Mouse (Mus musculus) kidney, embryonic 16.5 days (tissue): ENCODE measurements around the gene Aldh1l1. TPM values are rescaled to one million over a fixed set of nuclear protein-coding genes. Genes with fewer than 3 reads are reported as not detected.

ENCODE experiments used
- ATAC-seq: fragments of 200-750 bp; cut with Nextera tagmentation; 2 replicates; pipeline ENCODE4 v1.8.0; 2017; ENCODE audit warnings: moderate TSS enrichment; ENCODE audit not compliant: low FRiP score, low TSS enrichment
- H3K27ac ChIP-seq: fragments of 300-500 bp; sonication (generic); 2 replicates; pipeline ENCODE4 v1.5.1; 2014; ENCODE audit warnings: low read length
- H3K27me3 ChIP-seq: fragments of 300-500 bp; sonication (generic); 2 replicates; pipeline ENCODE4 v1.6.1; 2014; ENCODE audit warnings: low read length, control low read depth, mixed read lengths; ENCODE audit not compliant: insufficient read depth
- H3K36me3 ChIP-seq: fragments of 300-500 bp; sonication (generic); 2 replicates; pipeline ENCODE4 v1.6.1; 2014; ENCODE audit warnings: low read length, control low read depth, mixed read lengths; ENCODE audit not compliant: insufficient read depth
- H3K4me1 ChIP-seq: fragments of 300-500 bp; sonication (generic); 2 replicates; pipeline ENCODE4 v1.6.1; 2014; ENCODE audit warnings: low read length, control low read depth, mixed read lengths; ENCODE audit not compliant: insufficient read depth
- H3K4me2 ChIP-seq: fragments of 300-500 bp; sonication (generic); replicated peaks from 2 replicates; pipeline ENCODE4 v1.6.1; 2014; ENCODE audit warnings: low read depth, low read length
- H3K4me3 ChIP-seq: fragments of 300-500 bp; sonication (generic); 2 replicates; pipeline ENCODE4 v1.5.1; 2014; ENCODE audit warnings: mild to moderate bottlenecking, low read length
- H3K9ac ChIP-seq: fragments of 300-500 bp; sonication (generic); replicated peaks from 2 replicates; pipeline ENCODE4 v1.6.1; 2014; ENCODE audit warnings: low read length
- H3K9me3 ChIP-seq: fragments of 300-500 bp; sonication (generic); 2 replicates; pipeline ENCODE4 v1.6.1; 2016; ENCODE audit warnings: low read length, control low read depth
- WGBS: fragments of 180-500 bp; shearing (Covaris S2); extraction: QIAGEN DNeasy Blood & Tissue Kit; methylation state at CpG from one replicate; pipeline ENCODE4 v1.1.7; 2014; 5-methylcytosine and 5-hydroxymethylcytosine counted together
- polyA plus RNA-seq: library from polyadenylated mRNA; unstranded; fragments of >200 nt; fragmentation: Nextera tagmentation; extraction: Ambion mirVana; gene quantifications from 2 replicates; pipeline ENCODE4 v1.2.1, GENCODE M21; 2015

The Aldh1l1 gene
- polyA plus RNA-seq, 1 experiment from 2014 or later: 23.4 TPM

- no peaks in the 10 kb centered on the region for H3K36me3 ChIP-seq
- H3K27me3 ChIP-seq: no peaks in the 10 kb centered on the region
- WGBS: 81% methylated on average over 6 of the region's 6 CpGs
- H3K9ac ChIP-seq: no peak overlapping the region
- no peaks in the 10 kb centered on the region for H3K9me3 ChIP-seq
- no peak overlapping the region for H3K4me2 ChIP-seq
- no peak overlapping the region for H3K27ac ChIP-seq
- no peak for ATAC-seq
- H3K4me1 ChIP-seq: peaks cover 28% of the 10 kb centered on the region
- H3K4me3 ChIP-seq: no peak overlapping the region
These were observed 130.3 kb downstream of the Aldh1l1 start for GRCm38 (mm10) chr6:90616481-90616880.

DNA sequence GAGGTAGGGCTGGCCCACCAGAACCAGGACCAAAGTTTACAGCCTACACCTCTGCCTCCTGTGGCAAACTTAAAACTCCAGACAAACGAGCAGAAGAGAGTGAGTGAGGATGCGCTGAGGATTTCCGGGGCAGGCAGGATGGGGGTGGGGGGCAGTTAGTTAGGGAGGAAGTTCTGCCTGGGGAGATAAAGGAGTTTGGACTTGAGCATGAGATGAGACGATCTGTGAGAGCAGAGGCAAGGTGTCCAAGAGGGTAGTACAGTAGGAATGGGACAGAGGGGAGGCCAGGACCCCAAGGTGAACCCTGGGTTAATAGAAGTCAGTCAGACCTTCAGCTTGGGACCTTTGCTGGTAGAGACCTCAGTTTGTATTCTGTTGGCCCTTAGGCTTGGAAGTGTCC lies 132.0 kb downstream of the Aldh1l1 start:
- Histone ChIP-seq H3K36me3 (no peaks in the 10 kb centered on the region), H3K4me2 (no peak overlapping the region), H3K27ac (no peak overlapping the region), H3K9me3 (no peaks in the 10 kb centered on the region), H3K4me1 (peaks cover 41% of the 10 kb centered on the region), H3K9ac (no peak overlapping the region), H3K27me3 (no peaks in the 10 kb centered on the region), H3K4me3 (no peak overlapping the region)
- WGBS: 65% methylated on average over 4 of the region's 4 CpGs
- ATAC-seq: no peak

DNA sequence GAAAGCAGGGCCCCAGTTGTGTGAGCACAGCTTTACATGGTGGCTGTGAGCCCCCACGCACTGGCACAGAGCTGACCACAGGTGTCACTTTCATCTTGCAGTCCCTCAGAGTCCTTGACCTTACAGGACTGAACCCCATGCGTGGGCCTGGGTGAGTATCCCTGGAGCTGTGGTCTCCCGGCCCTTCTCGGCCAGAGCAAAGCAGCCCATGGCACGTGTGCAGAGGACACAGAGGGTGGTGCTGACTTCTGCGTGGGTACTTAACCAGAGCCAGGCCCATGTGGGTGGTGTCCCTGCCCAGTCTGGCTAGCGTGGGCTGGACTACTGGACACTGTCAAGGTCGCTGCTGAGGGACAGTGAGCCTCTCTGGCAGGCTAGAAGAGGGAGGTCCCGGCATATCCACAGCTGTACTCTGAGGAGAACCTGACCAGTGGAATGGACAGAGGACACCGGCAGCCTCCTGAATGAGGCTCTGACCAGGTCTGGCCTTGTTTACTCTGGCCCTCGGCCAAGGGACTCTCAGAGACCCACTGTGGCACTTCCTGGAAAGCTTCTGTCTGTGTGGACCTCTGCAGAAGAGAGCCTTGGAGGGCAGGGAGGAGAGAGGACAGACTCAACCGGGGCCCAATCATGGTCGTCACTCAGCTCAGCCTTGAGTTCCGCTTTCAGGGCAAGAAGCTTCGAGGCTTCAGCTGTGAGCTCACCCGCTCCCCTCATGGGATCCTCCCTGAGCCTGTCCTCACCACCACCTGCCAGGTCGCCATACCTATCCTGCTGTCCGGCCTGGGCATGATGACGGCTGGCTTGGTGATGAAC lies 132.8 kb downstream of the Aldh1l1 start:
- Histone ChIP-seq H3K27me3 (no peaks in the 10 kb centered on the region), H3K4me3 (no peak overlapping the region), H3K9me3 (no peaks in the 10 kb centered on the region), H3K9ac (no peak overlapping the region), H3K36me3 (no peaks in the 10 kb centered on the region), H3K4me1 (peaks cover 44% of the 10 kb centered on the region), H3K27ac (peak overlapping the region; percentile 32; the same call in 1 of the 2 replicates), H3K4me2 (no peak overlapping the region)
- 48% methylated on average over 19 of the region's 19 CpGs for WGBS
- peak; percentile 62 for ATAC-seq

GRCm38 (mm10) chr6:90619936-90620335 lies 133.7 kb downstream of the Aldh1l1 start:
- Histone ChIP-seq H3K4me2 (no peak overlapping the region), H3K4me1 (peaks cover 44% of the 10 kb centered on the region), H3K27ac (no peak overlapping the region), H3K27me3 (no peaks in the 10 kb centered on the region), H3K9ac (no peak overlapping the region), H3K4me3 (no peak overlapping the region), H3K36me3 (no peaks in the 10 kb centered on the region), H3K9me3 (no peaks in the 10 kb centered on the region)
- 63% methylated on average over 5 of the region's 5 CpGs for WGBS
- no peak for ATAC-seq

GRCm38 (mm10) chr6:90620791-90621583 lies 134.8 kb downstream of the Aldh1l1 start:
- Histone ChIP-seq H3K27me3 (no peaks in the 10 kb centered on the region), H3K27ac (peak overlapping the region; percentile 67), H3K4me1 (peaks cover 49% of the 10 kb centered on the region), H3K4me2 (no peak overlapping the region), H3K36me3 (no peaks in the 10 kb centered on the region), H3K9ac (no peak overlapping the region), H3K9me3 (no peaks in the 10 kb centered on the region), H3K4me3 (no peak overlapping the region)
- 30% methylated on average over 9 of the region's 9 CpGs for WGBS
- peak; percentile 80 for ATAC-seq

GRCm38 (mm10) chr6:90621584-90621890 lies 135.3 kb downstream of the Aldh1l1 start:
- ATAC-seq: no peak
- Histone ChIP-seq H3K4me2 (no peak overlapping the region), H3K27ac (peak overlapping the region; percentile 67), H3K4me1 (peaks cover 49% of the 10 kb centered on the region), H3K9me3 (no peaks in the 10 kb centered on the region), H3K9ac (no peak overlapping the region), H3K36me3 (no peaks in the 10 kb centered on the region), H3K27me3 (no peaks in the 10 kb centered on the region), H3K4me3 (no peak overlapping the region)
- 33% methylated on average over 6 of the region's 6 CpGs for WGBS

DNA sequence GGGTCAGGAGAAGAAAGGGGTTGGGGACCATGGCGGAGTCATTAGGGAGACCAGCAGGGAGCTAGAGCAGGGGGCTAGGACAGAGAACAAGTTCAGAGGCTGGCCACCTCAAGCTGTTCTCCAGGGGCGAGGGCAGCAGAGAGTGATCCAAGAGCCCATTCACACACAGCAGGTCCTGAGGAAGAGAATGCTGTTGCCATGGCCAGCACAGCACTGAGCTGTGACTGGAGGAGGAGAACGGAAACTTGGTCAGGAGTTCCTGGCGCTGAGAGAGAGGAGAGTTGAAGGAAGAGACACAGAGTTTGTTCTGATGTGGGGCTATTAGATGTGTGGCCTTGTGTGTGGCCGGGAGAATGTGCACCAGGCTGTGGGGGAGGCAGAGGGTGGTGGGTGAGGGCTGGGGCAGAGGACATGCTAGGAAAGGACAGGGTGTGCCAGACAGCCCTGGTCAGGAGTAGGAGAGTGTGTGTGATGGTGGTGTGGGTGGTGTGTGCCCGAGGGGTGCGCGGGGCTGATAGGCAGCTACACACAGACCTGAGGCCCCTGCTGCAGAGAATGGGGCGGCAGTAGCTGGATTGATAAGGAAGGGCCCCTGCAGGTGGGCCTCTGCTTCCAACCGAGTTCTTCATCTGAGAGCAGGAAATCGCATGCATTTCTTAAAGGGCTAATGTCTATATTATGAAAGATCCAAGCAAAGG lies 136.7 kb downstream of the Aldh1l1 start:
- H3K27me3 ChIP-seq: no peaks in the 10 kb centered on the region
- no peak for ATAC-seq
- no peak overlapping the region for H3K9ac ChIP-seq
- no peaks in the 10 kb centered on the region for H3K36me3 ChIP-seq
- no peak overlapping the region for H3K4me2 ChIP-seq
- no peak overlapping the region for H3K27ac ChIP-seq
- 48% methylated on average over 11 of the region's 11 CpGs for WGBS
- no peak overlapping the region for H3K4me3 ChIP-seq
- peaks cover 49% of the 10 kb centered on the region for H3K4me1 ChIP-seq
- H3K9me3 ChIP-seq: no peaks in the 10 kb centered on the region

DNA sequence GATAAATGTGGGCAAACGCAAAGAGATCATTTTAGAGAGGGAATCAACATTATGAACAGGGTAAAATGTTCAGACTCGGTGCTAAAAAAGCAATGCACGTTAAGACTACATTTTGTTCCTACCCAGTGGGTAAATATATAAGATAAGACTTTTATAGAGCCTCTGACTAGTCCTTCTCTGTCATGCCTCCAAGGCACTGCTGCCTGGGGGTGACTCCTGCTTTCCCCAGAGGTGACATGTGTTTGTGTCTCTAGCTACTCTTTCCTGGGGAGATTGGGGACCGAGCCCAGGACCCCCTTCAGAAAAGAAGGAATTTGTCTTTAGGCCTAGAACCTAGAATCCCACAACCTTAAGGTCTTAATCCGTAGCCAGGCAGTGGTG lies 137.2 kb downstream of the Aldh1l1 start:
- no peak overlapping the region for H3K4me2 ChIP-seq
- H3K9ac ChIP-seq: no peak overlapping the region
- peaks cover 49% of the 10 kb centered on the region for H3K4me1 ChIP-seq
- ATAC-seq: no peak
- H3K36me3 ChIP-seq: no peaks in the 10 kb centered on the region
- no peak overlapping the region for H3K27ac ChIP-seq
- H3K9me3 ChIP-seq: no peaks in the 10 kb centered on the region
- H3K27me3 ChIP-seq: no peaks in the 10 kb centered on the region
- 76% methylated on average over 5 of the region's 5 CpGs for WGBS
- H3K4me3 ChIP-seq: no peak overlapping the region

- no peak overlapping the region for H3K4me2 ChIP-seq
- no peak overlapping the region for H3K9ac ChIP-seq
- no peak overlapping the region for H3K4me3 ChIP-seq
- 75% methylated on average over 6 of the region's 6 CpGs for WGBS
- H3K27ac ChIP-seq: no peak overlapping the region
- H3K9me3 ChIP-seq: no peaks in the 10 kb centered on the region
- no peak for ATAC-seq
- H3K27me3 ChIP-seq: no peaks in the 10 kb centered on the region
- H3K4me1 ChIP-seq: peaks cover 44% of the 10 kb centered on the region
- H3K36me3 ChIP-seq: no peaks in the 10 kb centered on the region
These were observed 138.0 kb downstream of the Aldh1l1 start for GRCm38 (mm10) chr6:90624184-90624583.
